In the genomic region with DNA sequence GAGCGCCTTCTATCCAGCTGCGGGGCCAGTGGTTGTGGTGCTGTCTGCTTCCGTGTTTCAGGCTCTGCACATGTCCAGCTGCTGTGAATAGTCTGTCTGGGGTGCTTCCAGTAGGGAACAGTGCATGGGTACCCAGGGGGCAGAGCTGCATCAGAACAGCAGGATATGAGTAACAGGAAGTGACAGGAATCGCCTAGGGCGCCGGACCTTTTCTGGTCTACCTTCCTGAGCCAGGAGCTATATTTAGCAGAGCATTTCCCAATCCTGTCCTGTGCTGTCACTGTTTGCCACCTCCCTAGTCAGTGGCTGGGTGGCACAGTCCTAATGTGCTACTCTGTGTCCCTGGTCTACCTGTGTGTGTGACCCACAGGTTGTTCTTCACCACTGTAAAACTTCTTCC, we compare ENCODE assay signal across 7 mouse cellular contexts. TPM values are rescaled to one million over a fixed set of nuclear protein-coding genes. Genes with fewer than 3 reads are reported as not detected.
DNase-seq lines count a peak whose midpoint lies in the region; ATAC-seq and TF ChIP-seq lines count a peak whose summit lies in the region.

No protein-coding gene starts in this region.

- no peak for TF ChIP-seq CTCF in Patski (IDR thresholded peaks at IDR 0.05)
- no peak for TF ChIP-seq CTCF in lung, embryonic 14.5 days (IDR thresholded peaks at IDR 0.05; ENCODE audit: low read depth)

- peak; percentile 67 for ATAC-seq in Patski
- peak; percentile 44; the same call in 1 of the 2 replicates for ATAC-seq in lung, embryonic 14.5 days (ENCODE audit: insufficient read depth)
- no peak for ATAC-seq in neural tube, embryonic 15.5 days (ENCODE audit: low FRiP score)

- 78% methylated on average over 6 of the region's 6 CpGs for WGBS in lung, embryonic 14.5 days
- WGBS in neural tube, embryonic 15.5 days: 97% methylated on average over 6 of the region's 6 CpGs

- no peaks in the 10 kb centered on the region for H3K27me3 ChIP-seq in Patski
- H3K27me3 ChIP-seq in lung, embryonic 14.5 days (ENCODE audit: insufficient read depth, low read length): no peaks in the 10 kb centered on the region
- H3K27me3 ChIP-seq in neural tube, embryonic 15.5 days (replicated peaks): no peaks in the 10 kb centered on the region

- in situ Hi-C loops in Patski (cut with MboI; ENCODE audit: low pct_unique_long_range_greater_than_20kb): no loop called here

- POLR2A ChIA-PET in Patski (lab: Charles Lee): interaction anchor here (0.7 kb wide), 1 partner anchor 139 kb away, joined by 3 read pairs; no protein-coding TSS in a partner anchor

- no peaks in the 10 kb centered on the region for H3K4me1 ChIP-seq in lung, embryonic 14.5 days (ENCODE audit: insufficient read depth)
- H3K4me1 ChIP-seq in neural tube, embryonic 15.5 days: no peaks in the 10 kb centered on the region

- DNase-seq in Patski (ENCODE audit: low read depth, low spot score): no peak
- DNase-seq in brain, adult 2 months (ENCODE audit: low read depth, low spot score): peak; percentile 46
- DNase-seq in heart, postnatal 36 days: peak; percentile 43 to 53
- peak; percentile 23 for DNase-seq in lung, embryonic 14.5 days
- no peak for DNase-seq in ovary, postnatal 14 days (ENCODE audit: low spot score)
- DNase-seq in left cerebral cortex, postnatal 25 days (ENCODE audit: low spot score in 2 of 2): no peak

- H3K27ac ChIP-seq in lung, embryonic 14.5 days (ENCODE audit: low read depth): no peak overlapping the region
- no peak overlapping the region for H3K27ac ChIP-seq in neural tube, embryonic 15.5 days (replicated peaks)

- CTCF ChIA-PET in Patski (lab: Charles Lee): interaction anchor here (1.1 to 3.1 kb wide), 3 partner anchors 9 to 16 kb away, joined by 3 to 9 read pairs (median 3); no protein-coding TSS in a partner anchor

- no peak overlapping the region for H3K9ac ChIP-seq in lung, embryonic 14.5 days
- no peak overlapping the region for H3K9ac ChIP-seq in neural tube, embryonic 15.5 days (replicated peaks)

- no peak overlapping the region for H3K4me2 ChIP-seq in lung, embryonic 14.5 days
- no peak overlapping the region for H3K4me2 ChIP-seq in neural tube, embryonic 15.5 days

- H3K4me3 ChIP-seq in lung, embryonic 14.5 days (ENCODE audit: low read depth, low read length): no peak overlapping the region
- H3K4me3 ChIP-seq in neural tube, embryonic 15.5 days (replicated peaks): no peak overlapping the region

- no peaks in the 10 kb centered on the region for H3K9me3 ChIP-seq in lung, embryonic 14.5 days (ENCODE audit: low read depth, low read length)
- H3K9me3 ChIP-seq in neural tube, embryonic 15.5 days (replicated peaks): no peaks in the 10 kb centered on the region

- no peaks in the 10 kb centered on the region for H3K36me3 ChIP-seq in lung, embryonic 14.5 days (ENCODE audit: insufficient read depth)
- H3K36me3 ChIP-seq in neural tube, embryonic 15.5 days: no peaks in the 10 kb centered on the region

- intact Hi-C loops in heart, postnatal 36 days (cut with DNase I): loop anchor here (1.0 kb wide), 1 partner anchor 47 kb away; no protein-coding TSS in a partner anchor
- intact Hi-C loops in left cerebral cortex, postnatal 25 days (cut with DNase I): no loop called here

RNA-seq across cellular contexts. Expression of a gene that starts 47.9 kb away (rescaled TPM):
- 47.6 TPM for polyA plus RNA-seq in Patski (2021)
- total RNA-seq in heart, postnatal 36 days (2021): 10 to 100 TPM; 51.1 to 56.3 TPM
- 32.8 and 36.1 TPM in 2 replicates for polyA plus RNA-seq in lung, embryonic 14.5 days (2014; fragmentation: Nextera tagmentation; extraction: Ambion mirVana)
- polyA plus RNA-seq in neural tube, embryonic 15.5 days (2015; fragmentation: Nextera tagmentation; extraction: Ambion mirVana): 40.7 and 45.4 TPM in 2 replicates
- 100 to 1,000 TPM; 106 to 107 TPM for total RNA-seq in left cerebral cortex, postnatal 25 days (2021)

Comparison
In these comparisons a context has a peak if more than half of its experiments do, and no peak if none do; other contexts are left out.
1. DNase-seq: peak in brain, adult 2 months (single experiment), heart, postnatal 36 days (2 of 2) and lung, embryonic 14.5 days (single experiment); none in Patski (single experiment), ovary, postnatal 14 days (single experiment) and left cerebral cortex, postnatal 25 days (0 of 2).